Mouse (Mus musculus) hindlimb bud, embryonic 11.5 days (tissue): ENCODE results near the gene Fgfrl1.

Source experiments
- DNase-seq: peaks from one replicate; pipeline ENCODE4 v3.0.0-alpha.2; 2012; ENCODE audit warnings: low read depth, low spot score; ENCODE audit errors: extremely low spot score

Gene Fgfrl1

DNA sequence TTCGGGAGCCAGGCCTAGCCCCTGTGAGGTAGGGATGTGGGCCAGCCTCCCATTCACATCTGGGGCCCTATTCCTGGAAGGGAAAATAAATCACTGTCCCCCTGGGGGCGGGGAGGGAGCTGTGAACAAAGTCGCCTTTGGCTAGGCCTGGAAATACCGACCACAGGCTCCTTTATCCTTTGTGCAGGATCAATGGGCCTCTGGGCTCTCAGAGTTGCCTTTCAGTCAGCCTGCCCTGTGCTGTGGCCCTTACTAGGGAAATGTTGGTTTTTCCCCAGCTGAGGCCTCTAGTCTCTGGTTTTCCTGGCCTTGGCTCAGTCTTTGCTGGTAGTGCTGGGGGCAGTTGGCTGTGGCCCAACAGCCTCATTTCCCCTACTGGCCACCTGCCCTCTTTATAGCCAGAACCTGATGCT is 5.2 kb downstream of the Fgfrl1 start:
- DNase-seq = no peak

DNA sequence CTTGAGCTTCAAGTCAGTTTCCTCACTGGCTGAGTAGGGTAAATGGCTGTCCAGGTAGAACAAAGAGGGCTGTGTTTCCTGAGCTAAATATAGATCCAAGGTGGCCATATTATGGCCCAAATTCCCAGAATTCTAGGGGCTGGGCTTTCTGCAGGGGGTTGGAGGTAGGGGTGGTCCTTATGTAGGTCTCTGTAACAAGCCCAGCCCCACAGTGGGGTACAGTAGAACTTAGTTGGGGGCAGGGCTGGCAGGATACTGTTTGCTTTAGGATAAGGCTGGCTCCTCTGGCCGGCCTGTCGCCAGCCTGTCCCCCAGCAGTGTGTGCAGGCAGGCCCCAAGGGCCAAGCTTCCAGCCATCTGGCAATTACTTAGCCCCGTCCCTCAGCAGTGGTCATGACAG is 8.2 kb downstream of the Fgfrl1 start:
- DNase-seq = no peak

DNA sequence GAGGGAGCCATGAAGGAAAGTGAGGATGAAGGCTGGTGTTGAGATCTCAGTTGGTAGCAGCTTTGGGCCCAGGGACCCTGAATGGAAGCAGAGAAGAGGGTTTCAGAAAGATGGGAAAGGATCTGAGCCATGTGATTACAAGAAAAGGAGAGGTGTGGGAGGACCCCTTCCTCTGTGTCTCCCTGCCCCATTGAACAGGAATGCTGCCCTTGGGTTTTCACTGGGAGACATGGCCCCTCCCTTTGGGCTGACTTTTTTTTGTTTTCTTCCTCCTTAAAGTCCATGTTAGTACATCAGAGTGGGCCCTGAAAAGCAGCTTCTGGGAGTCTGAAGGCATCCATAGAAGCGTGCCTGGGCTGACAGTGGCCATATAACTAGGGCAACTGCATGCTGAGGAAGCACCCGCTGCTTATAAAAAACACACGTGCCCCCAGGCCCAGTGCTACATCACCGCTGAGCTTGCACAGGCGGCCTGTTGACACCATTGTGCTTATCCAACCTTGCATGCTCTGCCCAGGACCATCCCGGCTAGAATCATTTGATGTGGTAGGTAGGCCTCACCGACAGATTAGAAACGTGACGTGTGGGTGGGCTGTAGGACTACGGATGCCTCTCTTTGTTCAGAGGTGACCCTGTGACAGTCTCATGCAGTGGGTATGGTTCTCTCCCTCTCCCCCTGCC is 9.3 kb downstream of the Fgfrl1 start:
- no peak for DNase-seq

DNA sequence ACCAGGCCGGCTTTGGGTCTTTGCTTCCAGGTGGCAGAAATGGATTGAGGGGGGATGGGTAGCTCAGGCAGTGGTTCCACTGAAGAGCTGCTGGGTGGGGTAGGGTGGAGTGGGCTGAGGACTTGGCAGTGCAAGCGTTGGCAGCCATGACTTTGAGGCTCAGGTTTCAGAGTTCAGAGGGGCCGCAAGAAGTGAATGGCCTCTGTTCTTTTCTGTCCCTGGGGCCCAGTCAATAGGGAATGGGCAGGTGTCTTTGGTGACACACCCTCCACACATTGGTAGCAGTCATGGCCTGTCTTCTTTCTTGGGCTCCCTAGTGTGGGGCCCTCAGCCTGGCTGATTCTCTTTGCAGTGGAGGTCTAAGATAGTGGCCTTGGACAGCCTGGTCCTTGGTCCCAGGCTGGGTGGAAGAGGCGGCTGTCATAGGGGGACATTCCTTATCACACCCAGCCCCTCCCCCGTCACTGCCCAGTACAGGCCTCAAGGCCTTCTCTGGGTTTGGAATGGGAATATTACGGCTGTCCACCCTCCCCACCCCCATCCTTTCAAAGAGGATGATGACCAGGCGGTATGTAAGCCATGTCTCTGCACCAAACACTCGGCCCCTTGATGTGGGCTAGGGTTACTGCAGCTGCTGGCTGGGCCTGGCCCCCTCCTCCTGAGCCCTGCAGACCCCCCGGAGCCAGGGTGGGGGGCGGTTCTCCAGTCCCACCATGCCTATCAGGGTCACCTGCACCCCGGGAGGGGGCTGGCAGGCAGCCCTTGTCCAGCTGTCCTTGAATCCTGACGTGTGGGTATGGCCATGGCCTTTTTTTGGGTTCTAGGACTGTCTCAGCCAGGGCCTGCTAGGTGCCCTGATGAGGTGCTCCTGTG is 11.8 kb downstream of the Fgfrl1 start:
- no peak for DNase-seq

DNA sequence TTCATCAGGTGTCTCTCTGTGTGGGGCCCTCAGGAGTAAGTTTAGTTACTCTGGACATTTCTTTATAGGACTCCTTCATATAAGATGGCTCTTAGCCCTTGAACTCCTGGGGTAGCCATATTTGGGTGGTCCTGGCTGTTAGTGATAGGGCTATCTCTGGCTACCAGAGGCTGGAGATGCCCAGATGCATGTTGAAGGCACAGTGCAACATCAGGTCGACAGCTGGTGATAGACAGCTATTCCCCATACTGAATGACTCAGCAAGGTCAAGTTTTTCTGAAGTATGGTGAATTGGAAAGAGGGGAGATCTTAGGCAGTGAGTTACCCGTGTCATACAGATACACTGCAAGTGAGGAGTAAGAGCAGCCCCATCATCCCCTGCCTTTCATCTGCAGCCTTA is 15.6 kb downstream of the Fgfrl1 start:
- no peak for DNase-seq

DNA sequence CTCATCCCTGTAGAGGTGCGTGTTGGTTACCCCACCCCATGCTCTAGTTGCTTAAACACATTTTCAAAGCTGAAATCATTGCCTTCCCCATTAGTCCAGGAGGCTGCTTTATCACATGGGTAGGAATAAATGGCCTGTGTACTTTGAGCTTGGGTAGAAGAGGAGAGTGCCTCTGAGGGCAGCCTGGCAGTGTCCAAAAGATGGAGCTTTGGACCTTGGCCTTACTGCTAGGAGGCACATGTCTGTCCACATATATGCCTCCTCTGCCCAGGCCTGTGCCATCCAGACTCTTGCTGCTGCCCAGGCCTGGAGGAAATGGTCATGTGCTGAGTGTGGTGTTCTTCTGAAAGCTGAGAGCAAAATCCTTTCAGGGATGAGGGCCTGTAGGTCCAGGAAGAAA is 16.2 kb downstream of the Fgfrl1 start:
- DNase-seq = no peak

DNA sequence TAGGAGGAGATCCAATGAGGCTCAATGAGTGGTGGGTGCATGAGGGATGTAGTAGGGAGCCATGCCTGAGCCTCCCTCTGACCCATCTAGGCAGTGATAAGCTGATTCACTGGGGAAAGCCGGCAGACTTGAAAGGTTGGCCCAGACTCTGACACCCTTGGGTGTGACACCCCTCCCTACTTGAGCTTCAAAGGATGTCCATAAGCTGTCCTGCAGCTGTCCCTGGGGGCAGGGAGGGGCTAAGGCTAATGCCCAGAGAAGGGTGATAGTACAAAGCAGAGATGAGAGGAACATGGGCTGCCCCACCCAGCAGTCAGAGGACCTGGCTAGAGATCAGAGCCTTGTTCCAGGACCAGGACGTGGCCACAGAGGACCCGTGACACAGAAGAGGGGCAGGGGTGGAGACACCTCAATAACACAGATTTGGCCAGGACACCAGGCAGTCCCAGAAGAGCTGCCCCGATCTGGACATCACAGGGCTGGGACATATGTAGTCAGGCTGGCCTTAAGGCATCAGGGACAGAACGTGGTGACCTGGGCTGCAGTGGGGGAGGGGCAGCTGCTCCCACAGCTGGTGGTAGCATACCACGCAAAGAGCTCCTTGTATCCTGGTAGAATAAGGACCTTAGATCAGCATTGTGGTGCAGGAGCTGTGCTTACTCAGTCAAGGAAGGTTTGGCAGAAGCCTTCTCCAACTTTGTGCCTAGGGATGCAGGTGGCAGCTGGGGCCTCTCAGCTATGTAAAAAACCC is 17.0 kb downstream of the Fgfrl1 start:
- DNase-seq = no peak

DNA sequence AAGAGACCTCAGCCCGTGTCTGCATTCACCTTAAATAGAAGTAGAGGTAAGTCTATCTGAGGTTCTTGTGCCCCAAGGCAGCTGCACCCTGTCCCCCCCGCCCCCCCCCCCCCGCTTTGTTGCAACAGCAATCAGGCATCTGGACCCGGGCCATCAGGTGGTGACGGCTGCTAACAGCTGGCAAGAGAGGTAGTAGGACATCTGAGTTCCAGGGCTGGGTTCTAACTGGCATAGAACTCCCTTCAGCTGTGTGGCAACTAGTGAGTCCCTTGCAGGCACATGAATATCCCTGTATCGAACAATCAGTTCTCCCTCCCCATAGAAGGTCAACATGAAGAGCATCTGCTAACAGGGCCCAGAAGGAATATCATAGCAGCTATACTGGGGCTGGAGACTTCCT is 19.8 kb downstream of the Fgfrl1 start:
- no peak for DNase-seq

DNA sequence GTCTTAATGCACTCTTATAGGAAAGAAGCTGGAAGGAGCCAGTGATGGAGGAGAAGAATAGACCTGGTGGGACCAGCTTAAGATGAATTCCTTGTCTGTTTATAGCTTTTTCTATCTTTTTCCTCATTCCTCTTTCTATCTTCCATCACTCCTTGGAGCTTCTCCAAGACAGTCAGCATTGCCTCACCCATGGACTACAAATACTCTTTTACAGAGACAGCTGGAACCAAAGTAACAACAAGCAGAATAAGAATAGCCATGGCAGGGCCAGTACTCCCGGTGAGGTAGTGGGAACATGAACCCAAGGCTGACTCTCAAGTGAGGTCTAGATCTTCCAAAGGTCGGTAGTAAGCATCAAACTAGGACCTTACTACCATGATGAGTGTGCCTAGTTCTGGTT is 20.9 kb downstream of the Fgfrl1 start:
- DNase-seq = no peak

DNA sequence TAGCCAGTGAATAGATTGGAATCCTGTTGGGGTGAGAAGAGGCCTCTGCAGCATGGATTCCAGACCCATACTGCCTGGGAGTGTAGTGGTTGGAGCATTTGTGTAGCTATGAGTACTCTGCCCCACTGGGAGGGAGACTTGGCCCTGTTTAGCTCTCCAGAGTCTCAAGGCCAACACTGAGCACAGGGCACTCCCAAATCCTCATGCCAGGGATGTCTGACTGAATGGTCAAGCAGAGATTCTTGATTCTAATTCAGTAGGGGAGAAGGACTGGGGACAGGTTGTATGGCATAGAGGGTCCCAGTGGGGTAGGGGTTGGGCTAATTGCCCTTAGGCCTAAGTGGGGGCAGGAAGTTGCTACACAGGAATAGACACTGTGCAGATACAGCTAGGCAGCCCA is 21.5 kb downstream of the Fgfrl1 start:
- no peak for DNase-seq

DNA sequence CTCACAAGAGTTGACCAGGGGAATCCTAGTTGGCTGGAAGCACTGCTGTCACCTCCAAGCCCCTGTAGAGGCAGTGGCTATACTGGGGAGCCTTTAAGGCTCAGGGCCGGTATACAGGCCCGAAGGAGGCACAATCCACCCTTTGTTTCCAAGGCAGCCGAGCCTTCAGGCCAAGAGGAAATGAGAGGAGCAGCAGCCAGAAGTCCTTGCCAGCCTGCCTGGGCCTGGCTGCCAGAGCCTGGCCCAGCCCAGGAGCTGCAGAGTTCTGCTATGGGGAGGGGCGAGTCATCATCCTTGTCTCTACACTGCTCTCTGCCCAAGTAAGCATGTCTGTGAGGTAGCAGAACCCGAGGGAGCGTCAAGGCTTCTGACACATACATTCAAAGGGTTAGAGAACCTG is 22.0 kb downstream of the Fgfrl1 start:
- DNase-seq = no peak

DNA sequence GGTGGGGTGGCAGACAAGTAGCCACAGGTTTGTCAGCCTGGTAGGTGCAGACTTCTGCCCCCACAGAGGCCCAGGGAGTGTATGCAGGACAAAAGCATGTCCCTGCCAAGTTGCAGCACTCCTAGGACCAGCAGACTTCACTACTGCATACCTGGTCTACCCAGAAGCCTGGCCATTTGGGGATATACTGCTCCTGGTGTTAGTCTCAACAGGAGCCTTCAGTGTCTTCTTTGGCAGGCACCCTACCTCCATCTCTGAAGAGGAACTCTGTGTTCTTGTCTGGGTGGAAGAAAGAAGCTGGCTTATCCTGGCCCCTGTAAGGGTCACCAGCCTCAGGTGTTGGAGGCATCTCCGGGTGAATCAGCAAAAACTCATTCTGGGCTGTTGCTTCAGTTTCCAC is 23.8 kb downstream of the Fgfrl1 start:
- DNase-seq = no peak

DNA sequence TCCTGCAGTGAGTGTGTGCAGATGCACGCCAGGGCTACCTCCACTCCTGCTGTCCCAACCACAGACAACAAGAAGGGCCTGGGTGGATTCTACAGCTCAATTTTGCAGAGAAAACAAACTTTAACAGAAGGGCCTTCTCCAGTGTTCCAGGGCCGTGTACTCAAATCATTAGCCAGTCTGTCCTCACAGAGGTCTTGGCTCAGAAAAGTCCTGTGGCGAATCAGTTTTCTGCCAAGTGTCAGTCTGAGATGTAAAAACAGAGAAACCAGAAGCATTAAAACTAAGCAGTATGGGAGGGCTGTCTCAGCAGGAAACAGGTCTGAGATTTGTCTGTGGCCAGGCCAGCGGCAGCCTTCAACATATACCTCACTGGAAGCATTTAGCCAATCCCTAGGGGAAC is 25.9 kb downstream of the Fgfrl1 start:
- no peak for DNase-seq

DNA sequence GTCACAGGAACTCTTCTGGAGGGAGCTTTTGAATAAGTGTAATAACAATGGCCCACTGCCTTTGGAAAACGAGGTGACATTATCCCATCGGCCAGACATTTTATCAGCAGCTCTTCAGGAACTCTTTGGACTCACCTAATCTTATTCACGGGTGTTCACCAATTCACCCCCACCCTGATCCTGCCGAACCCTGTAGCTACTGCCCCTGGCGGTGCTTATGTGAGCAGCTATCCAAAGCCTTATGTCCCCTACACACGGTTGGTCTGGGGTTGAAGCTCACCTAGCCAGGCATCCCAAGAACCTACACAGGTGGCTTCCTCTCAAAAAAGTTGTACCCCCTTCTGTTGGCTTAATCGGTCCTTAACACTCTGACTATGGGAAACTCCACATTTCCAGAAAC is 27.6 kb downstream of the Fgfrl1 start:
- DNase-seq = no peak

DNA sequence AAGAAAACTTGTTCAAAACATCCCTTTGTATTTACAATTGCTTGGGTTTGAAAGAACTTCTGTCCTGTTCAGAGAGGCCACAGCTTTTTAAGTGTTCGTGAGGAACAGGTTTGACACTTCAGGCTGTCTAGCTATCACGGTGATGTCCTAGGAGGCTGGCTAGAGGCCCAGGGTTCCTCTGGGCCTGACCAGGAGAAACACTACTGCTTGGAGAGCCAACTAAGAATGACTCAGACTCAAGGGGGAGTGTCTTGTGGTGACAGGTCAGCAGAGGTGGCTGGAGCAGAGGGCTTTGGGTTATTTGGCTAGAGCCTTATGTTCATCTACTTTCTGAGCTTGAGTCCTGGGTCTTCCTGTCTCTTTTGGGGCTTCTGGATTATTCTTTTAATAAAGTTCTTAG is 31.8 kb downstream of the Fgfrl1 start:
- no peak for DNase-seq

DNA sequence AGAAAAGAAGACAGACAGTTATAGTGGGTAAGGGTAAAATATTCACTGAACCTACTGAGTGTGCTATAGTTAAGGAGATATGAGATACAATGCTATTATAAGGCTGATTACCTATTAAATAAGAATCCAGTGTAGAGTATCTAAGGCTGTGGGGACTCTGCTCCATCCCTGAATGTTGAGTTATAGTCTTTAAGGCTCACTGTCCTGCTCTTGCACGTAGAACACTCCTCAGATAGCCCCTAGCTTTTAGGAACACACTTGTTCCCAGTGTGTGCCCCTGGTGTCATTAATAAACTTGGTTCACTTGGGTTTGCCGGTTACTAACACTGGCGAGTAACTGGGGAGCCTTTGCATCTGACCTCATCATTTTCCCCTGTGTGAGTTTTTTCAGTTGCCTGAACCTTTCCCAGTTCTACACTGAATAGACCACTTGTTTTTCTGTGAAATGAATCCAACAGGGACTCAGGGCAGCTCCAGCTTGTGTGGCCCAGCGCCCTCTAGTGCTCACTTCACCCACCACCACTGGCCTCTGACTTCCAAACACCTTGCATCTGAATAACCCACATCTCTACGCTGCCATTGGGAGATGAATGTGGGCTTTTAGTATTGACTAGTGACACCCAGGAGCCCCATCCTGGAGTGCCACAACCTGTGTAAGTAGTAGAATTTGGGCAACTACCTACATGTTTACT is 34.5 kb downstream of the Fgfrl1 start:
- DNase-seq = peak; percentile 18

DNA sequence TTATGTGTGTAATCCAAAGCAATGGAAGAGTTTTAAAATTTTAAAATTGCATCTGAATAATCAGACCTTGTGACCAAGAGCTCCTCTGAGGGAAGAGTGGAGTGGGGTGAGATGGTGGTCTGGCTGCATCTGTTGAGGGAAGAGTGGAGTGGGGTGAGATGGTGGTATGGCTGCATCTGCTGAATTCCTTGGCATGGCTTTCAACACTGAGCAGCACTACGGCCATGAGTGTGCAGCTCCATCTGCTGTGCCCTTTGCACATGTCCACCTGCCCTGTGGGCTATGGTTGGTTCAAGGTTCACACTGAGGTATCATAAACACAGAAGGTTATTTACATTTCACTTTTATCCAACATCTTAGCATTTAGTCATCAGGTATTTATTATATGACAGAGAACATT is 35.2 kb downstream of the Fgfrl1 start:
- DNase-seq = no peak

DNA sequence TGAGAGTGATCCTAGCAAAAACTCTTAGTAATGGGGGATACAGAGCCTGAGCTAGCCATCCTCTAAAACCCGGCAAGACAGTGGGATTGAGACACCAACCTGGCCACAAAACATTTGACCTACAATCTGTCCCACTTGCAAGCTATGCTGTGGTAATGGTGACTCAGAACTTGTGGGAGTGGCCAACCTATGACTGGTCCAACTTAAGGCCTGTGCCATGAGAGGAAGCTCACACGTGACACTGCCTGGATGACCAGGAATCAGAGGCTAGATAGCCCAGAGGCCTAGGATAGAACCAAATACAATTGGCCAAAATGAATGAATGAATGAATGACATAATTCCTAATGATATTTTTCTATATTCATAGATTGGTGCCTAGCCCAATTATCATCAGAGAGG is 49.7 kb downstream of the Fgfrl1 start:
- no peak for DNase-seq

DNA sequence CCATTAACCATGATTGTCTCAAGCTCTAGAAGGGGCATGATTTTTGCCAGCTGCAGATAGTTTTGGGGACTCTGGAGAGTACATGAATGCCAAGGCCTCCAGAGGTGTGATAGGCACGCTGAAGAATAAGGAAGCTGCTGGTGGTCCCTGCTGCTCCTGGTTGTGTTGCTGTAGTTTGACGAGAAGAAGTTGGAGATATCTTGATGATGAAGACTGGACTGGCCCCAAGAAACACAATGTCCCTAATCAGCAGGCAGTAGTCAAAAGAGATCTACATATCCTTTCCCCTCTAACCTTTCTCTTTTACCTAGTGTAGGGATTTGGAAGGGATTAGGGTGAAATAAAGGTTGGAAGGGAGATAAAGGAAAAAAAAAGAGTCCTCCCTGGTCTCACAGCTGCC is 50.4 kb downstream of the Fgfrl1 start:
- DNase-seq = no peak

DNA sequence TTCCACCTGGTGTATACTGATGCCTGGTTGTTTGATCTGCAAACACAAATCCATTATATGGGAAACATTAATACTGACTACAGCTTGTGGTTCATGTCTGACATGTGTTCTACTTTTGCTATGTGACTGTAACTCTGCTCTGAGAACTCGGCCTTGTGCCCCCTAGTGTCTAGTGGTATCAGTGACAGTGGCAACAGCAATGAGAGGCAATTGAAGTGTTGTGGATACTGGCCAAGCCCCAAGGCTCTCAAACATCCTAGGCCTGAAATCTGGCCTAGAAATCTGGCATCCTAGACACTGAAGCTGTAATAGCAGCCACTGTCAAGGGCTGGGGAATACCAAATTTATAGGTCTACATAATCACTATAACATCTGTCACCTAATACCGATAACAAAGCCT is 51.7 kb downstream of the Fgfrl1 start:
- DNase-seq = no peak

DNA sequence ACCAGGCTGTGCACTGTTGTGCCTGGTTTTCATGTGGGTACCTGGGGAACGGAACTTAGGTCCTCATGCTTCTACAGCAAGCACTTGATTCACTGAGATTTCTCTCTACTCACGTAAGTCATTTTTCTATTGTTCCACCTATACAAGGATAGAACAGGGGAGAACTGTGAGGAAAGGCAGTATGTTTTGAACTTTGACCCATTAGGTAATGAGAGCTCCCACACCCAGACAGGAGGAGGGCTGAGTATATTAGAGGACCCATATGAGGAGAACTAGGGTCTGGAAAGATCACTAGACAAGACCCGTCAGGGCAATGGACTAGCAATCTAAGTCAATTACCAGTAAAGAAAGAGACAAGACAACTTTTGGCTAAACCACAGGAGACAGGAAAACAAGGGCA is 52.4 kb downstream of the Fgfrl1 start:
- no peak for DNase-seq
